Mouse (Mus musculus): ENCODE data around the gene Adam25.
"Not testable (repeated sequence)": the region's sequence is repeated elsewhere in the genome, so short reads cannot be mapped to it uniquely, and the experiment has no call there.

Gene Adam25

DNA sequence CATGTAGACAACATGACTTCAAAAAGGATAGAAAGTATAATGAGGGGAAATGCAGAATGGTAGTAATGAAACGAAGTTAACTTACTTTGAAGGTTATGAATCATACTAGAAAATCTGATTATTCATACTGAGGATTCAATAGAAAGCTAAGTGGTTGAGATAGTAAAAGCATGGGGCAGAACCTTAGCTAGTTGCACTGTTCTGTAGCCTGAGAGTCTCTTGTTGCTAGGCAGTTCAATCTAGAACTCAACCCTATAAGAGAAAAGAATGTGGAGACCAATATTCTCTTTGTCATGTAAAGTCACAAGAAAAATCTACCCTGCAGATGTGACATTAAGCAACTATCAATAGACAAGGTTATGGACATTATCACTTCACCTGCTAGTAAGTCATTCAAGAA is at the start of gene Adam25:
TSS of gene Adam25 (plus strand) at position 301 of the 400 bp plus-strand sequence.
- DNase-seq (ENCODE audit: low spot score in 2 of 2) = not testable (repeated sequence)

DNA sequence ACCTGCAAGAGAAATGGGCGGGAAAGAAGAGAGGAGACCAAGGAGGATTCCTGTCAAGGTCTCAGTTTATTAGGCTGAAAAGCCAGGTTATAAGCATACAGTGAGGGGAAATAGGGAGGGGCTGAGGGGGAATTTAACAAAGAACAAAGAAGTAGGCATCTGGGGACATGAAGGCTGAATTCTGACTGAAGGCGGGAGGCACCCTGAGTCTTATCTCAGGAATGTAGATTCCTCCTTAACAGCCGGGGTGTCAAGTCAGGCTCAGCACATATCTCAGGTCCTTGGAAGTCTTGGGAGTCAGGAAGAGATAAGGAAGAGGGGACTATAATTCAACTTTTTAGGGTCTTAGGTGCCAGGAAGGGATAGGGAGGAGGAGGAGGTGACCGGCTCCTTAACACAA is 36.6 kb upstream of the Adam25 start:
- not testable (repeated sequence) for DNase-seq (ENCODE audit: low spot score in 2 of 2)

DNA sequence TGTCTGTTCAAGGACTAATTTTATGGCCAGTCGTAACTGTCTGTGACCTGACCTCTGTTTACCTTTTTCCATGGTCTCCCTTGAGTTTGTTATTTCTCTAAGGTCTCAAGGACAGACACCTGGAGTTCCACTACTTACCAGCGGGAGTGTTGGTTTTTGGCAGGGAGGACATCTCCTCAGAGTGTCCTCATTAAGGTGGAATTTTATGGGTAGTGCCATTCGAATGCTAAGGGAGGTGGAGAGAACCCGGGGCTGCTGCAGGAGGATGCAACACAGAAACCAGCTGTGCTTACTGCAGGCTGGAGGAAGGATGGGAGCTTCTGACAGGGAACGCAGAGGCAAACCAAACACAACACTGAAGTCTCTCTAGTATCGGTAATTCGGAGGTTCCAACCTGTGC is 36.0 kb upstream of the Adam25 start:
- no peak for DNase-seq (ENCODE audit: low spot score in 2 of 2)

DNA sequence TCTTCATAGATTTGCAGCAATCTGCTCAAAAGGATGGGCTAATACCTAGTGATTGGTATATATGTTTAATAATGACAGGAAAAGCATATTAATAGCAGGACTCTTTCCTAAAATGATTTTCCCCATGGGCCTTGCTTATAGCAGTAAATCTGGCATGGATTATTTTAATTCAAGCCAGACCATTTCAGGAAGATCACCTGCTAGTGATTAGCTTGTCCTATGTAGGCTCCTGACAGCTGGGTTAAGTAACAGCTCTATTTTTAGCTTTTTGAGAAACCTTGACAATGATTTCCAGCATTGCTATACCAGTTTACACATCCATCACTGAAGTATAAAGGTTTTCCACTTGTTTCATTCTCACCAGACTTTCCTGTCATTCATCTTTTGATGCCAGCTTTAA is 31.3 kb downstream of the Adam25 start:
- DNase-seq (ENCODE audit: low spot score in 2 of 2) = no peak

DNA sequence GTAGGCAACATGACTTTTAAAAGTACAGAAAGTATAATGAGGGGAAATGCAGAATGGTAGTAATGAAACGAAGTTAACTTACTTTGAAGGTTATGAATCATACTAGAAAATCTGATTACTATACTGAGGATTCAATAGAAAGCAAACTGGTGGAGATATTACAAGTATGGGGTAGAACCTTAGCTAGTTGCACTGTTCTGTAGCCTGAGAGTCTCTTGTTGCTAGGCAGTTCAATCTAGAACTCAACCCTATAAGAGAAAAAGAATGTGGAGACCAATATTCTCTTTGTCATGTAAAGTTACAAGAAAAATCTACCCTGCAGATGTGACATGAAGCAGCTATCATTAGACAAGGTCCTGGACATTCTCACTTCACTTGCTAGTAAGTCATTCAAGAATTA is 41.0 kb downstream of the Adam25 start, which contains the start of gene Adam20:
TSS of gene Adam20 (plus strand) at position 301 of the 400 bp plus-strand sequence.
- not testable (repeated sequence) for DNase-seq (ENCODE audit: low spot score in 2 of 2)

DNA sequence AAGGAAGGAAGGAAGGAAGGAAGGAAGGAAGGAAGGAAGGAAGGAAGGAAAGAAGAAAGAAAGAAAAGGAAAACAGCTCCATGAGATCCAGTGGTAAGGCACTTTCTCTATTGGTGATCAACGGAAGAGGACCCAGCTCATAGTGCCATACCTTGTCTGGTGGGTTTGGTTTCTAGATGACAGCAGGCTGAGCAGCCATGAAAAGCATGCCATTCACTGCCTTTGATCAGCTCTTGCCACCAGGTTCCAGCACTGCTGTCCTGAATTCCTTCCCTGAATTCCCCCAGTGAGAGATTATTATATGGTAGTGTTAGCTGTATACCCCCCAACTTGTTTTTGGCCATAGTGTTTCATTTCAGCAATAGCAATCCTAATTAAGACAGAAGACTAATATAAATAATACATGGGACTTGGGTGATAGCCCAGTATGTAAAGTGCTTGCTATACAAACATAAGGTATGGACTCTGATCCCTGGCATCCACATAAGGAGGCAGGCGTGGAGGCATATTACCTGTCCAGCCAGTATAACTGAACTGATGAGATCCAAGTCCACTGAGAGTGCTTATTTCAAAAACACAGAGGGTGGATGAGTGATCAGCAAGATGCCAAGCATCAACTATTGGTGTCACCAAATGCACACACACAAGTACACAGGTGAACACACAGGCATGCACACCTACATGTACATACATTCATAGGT is 51.5 kb downstream of the Adam25 start:
- no peak for DNase-seq (ENCODE audit: low spot score in 2 of 2)
